Comparison of ENCODE assay signal across 14 mouse cellular contexts in genomic region chr7:44271309-44271708, GRCm38 (mm10). TPM values are rescaled to one million over a fixed set of nuclear protein-coding genes. Genes with fewer than 3 reads are reported as not detected.
A peak's percentile ranks its signal among the peaks of the same experiment; 100 is the strongest.
DNase-seq lines count a peak whose midpoint lies in the region; ATAC-seq lines count a peak whose summit lies in the region.
"Had no signal": no experiment of that assay in that cellular context is flagged by ENCODE, and none has a peak within 500 bp of the region (broad histone marks: within the 10 kb centered on the region; RNA-seq: fewer than 3 reads in every experiment).

No protein-coding gene starts in this region.

- H3K4me2 ChIP-seq in forebrain, embryonic 14.5 days (ENCODE audit: low read length): no peak overlapping the region
- no peak overlapping the region for H3K4me2 ChIP-seq in forebrain, embryonic 11.5 days (ENCODE audit: low read depth, low read length, severe bottlenecking)
- no peak overlapping the region for H3K4me2 ChIP-seq in midbrain, embryonic 11.5 days
- H3K4me2 ChIP-seq: intestine, embryonic 15.5 days had no signal

- no peak for ATAC-seq in forebrain, embryonic 14.5 days
- ATAC-seq in forebrain, embryonic 11.5 days (replicated peaks; ENCODE audit: low FRiP score): no peak
- ATAC-seq in midbrain, embryonic 11.5 days (ENCODE audit: low FRiP score): no peak
- ATAC-seq: intestine, embryonic 15.5 days had no signal

- no peaks in the 10 kb centered on the region for H3K4me1 ChIP-seq in forebrain, embryonic 14.5 days (ENCODE audit: control insufficient read depth, insufficient read depth, low read length)
- no peaks in the 10 kb centered on the region for H3K4me1 ChIP-seq in forebrain, embryonic 11.5 days (replicated peaks; ENCODE audit: control insufficient read depth, insufficient read depth, low read length)
- H3K4me1 ChIP-seq in midbrain, embryonic 11.5 days (ENCODE audit: control insufficient read depth, insufficient read depth, low read length): no peaks in the 10 kb centered on the region
- H3K4me1 ChIP-seq in midbrain, embryonic 10.5 days: peaks cover 7% of the 10 kb centered on the region; the same call in 1 of the 2 replicates
- H3K4me1 ChIP-seq: embryonic facial prominence, embryonic 10.5 days; intestine, embryonic 15.5 days had no signal

- 80% methylated on average over 2 of the region's 2 CpGs for WGBS in forebrain, embryonic 14.5 days
- WGBS in forebrain, embryonic 11.5 days: 74% methylated on average over 2 of the region's 2 CpGs
- 66% methylated on average over 2 of the region's 2 CpGs for WGBS in midbrain, embryonic 11.5 days
- WGBS in midbrain, embryonic 10.5 days: 68% methylated on average over 2 of the region's 2 CpGs

- H3K36me3 ChIP-seq in forebrain, embryonic 14.5 days (ENCODE audit: control insufficient read depth, insufficient read depth, low read length): no peaks in the 10 kb centered on the region
- H3K36me3 ChIP-seq in forebrain, embryonic 11.5 days (ENCODE audit: control insufficient read depth, insufficient read depth, low read length): no peaks in the 10 kb centered on the region
- H3K36me3 ChIP-seq in midbrain, embryonic 11.5 days (ENCODE audit: control insufficient read depth, insufficient read depth, low read length): no peaks in the 10 kb centered on the region
- H3K36me3 ChIP-seq in midbrain, embryonic 10.5 days: no peaks in the 10 kb centered on the region
- H3K36me3 ChIP-seq: embryonic facial prominence, embryonic 10.5 days; intestine, embryonic 15.5 days had no signal

- H3K9ac ChIP-seq in forebrain, embryonic 14.5 days (ENCODE audit: low read length): no peak overlapping the region
- H3K9ac ChIP-seq in forebrain, embryonic 11.5 days (ENCODE audit: low read length): no peak overlapping the region
- H3K9ac ChIP-seq in midbrain, embryonic 11.5 days (ENCODE audit: low read length): no peak overlapping the region
- H3K9ac ChIP-seq: intestine, embryonic 15.5 days had no signal

- peak; percentile 46 for DNase-seq in forebrain, embryonic 14.5 days (ENCODE audit: low spot score)
- DNase-seq in forebrain, embryonic 11.5 days (ENCODE audit: low spot score): no peak
- DNase-seq in midbrain, embryonic 11.5 days (ENCODE audit: low spot score, missing footprints): peak; percentile 75
- DNase-seq in midbrain, embryonic 10.5 days (ENCODE audit: low spot score): no peak
- peak; percentile 72 for DNase-seq in brain, adult 2 months (ENCODE audit: low read depth, low spot score)
- peak; percentile 42 for DNase-seq in retina, adult 2 months (ENCODE audit: low read depth, low spot score)
- DNase-seq in frontal cortex, postnatal 25 days (ENCODE audit: low spot score in 2 of 2): no peak
- DNase-seq in embryo, embryonic 10.5 days (ENCODE audit: low spot score): no peak
- DNase-seq: thymus, postnatal 36 days had no signal

- no peaks in the 10 kb centered on the region for H3K27me3 ChIP-seq in forebrain, embryonic 14.5 days (replicated peaks; ENCODE audit: control insufficient read depth, insufficient read depth, low read length)
- no peaks in the 10 kb centered on the region; the same call in 1 of the 2 replicates for H3K27me3 ChIP-seq in forebrain, embryonic 11.5 days (ENCODE audit: control insufficient read depth, insufficient read depth, low read length)
- peaks cover 4% of the 10 kb centered on the region; the same call in 1 of the 2 replicates for H3K27me3 ChIP-seq in midbrain, embryonic 11.5 days (ENCODE audit: control insufficient read depth, insufficient read depth, low read length)
- H3K27me3 ChIP-seq in midbrain, embryonic 10.5 days (ENCODE audit: low read depth, poor library complexity, severe bottlenecking): peaks cover 38% of the 10 kb centered on the region

- H3K9me3 ChIP-seq in forebrain, embryonic 14.5 days (replicated peaks; ENCODE audit: control insufficient read depth, low read length): no peaks in the 10 kb centered on the region
- no peaks in the 10 kb centered on the region for H3K9me3 ChIP-seq in forebrain, embryonic 11.5 days (ENCODE audit: control insufficient read depth, low read length)
- H3K9me3 ChIP-seq in midbrain, embryonic 11.5 days (ENCODE audit: control insufficient read depth, low read length): no peaks in the 10 kb centered on the region
- H3K9me3 ChIP-seq in midbrain, embryonic 10.5 days (replicated peaks): no peaks in the 10 kb centered on the region; the same call in 1 of the 2 replicates
- H3K9me3 ChIP-seq: embryonic facial prominence, embryonic 10.5 days; intestine, embryonic 15.5 days had no signal

- no peak overlapping the region for H3K4me3 ChIP-seq in forebrain, embryonic 14.5 days (ENCODE audit: low read depth, low read length)
- H3K4me3 ChIP-seq in forebrain, embryonic 11.5 days (ENCODE audit: low read depth, low read length): no peak overlapping the region
- no peak overlapping the region for H3K4me3 ChIP-seq in midbrain, embryonic 11.5 days (ENCODE audit: low read depth, low read length)
- H3K4me3 ChIP-seq in midbrain, embryonic 10.5 days: no peak overlapping the region
- H3K4me3 ChIP-seq: embryonic facial prominence, embryonic 10.5 days; intestine, embryonic 15.5 days had no signal

- H3K27ac ChIP-seq in forebrain, embryonic 14.5 days (ENCODE audit: low read depth, low read length): no peak overlapping the region
- no peak overlapping the region for H3K27ac ChIP-seq in forebrain, embryonic 11.5 days (ENCODE audit: low read depth, low read length)
- no peak overlapping the region for H3K27ac ChIP-seq in midbrain, embryonic 11.5 days (ENCODE audit: low read depth, low read length)
- no peak overlapping the region for H3K27ac ChIP-seq in midbrain, embryonic 10.5 days (replicated peaks)
- H3K27ac ChIP-seq: embryonic facial prominence, embryonic 10.5 days; intestine, embryonic 15.5 days had no signal

RNA-seq across cellular contexts. Expression of gene Gm15517, which starts 10.1 kb away (rescaled TPM):
- not detected in 2 replicates for polyA plus RNA-seq in forebrain, embryonic 14.5 days (2014; fragmentation: Nextera tagmentation; extraction: Ambion mirVana)
- not detected in 2 replicates for polyA plus RNA-seq in forebrain, embryonic 11.5 days (2014; fragmentation: Nextera tagmentation; extraction: Ambion mirVana)
- not detected in 2 replicates for polyA plus RNA-seq in midbrain, embryonic 11.5 days (2014; fragmentation: Nextera tagmentation; extraction: Ambion mirVana)
- polyA plus RNA-seq in midbrain, embryonic 10.5 days (2016; fragmentation: Nextera tagmentation; extraction: Ambion mirVana): not detected in 2 replicates
- polyA plus RNA-seq: embryonic facial prominence, embryonic 10.5 days; heart, embryonic 14.5 days; intestine, embryonic 15.5 days; limb, embryonic 11.5 days; lung, embryonic 16.5 days had no signal

RNA-seq across cellular contexts. Expression of gene Acp4, which starts 14.1 kb away (rescaled TPM):
- polyA plus RNA-seq in forebrain, embryonic 14.5 days (2014; fragmentation: Nextera tagmentation; extraction: Ambion mirVana): not detected in 2 replicates
- polyA plus RNA-seq in forebrain, embryonic 11.5 days (2014; fragmentation: Nextera tagmentation; extraction: Ambion mirVana): 0.17 TPM in 1 of 2 replicates, not detected in the other
- polyA plus RNA-seq in midbrain, embryonic 11.5 days (2014; fragmentation: Nextera tagmentation; extraction: Ambion mirVana): not detected in 2 replicates
- polyA plus RNA-seq in midbrain, embryonic 10.5 days (2016; fragmentation: Nextera tagmentation; extraction: Ambion mirVana): 0.17 TPM in 1 of 2 replicates, not detected in the other
- polyA plus RNA-seq: embryonic facial prominence, embryonic 10.5 days; heart, embryonic 14.5 days; intestine, embryonic 15.5 days; lung, embryonic 16.5 days had no signal

RNA-seq across cellular contexts. Expression of gene 2410002F23Rik, which starts 24.8 kb away (rescaled TPM):
- polyA plus RNA-seq in forebrain, embryonic 14.5 days (2014; fragmentation: Nextera tagmentation; extraction: Ambion mirVana): 162 and 186 TPM in 2 replicates
- polyA plus RNA-seq in forebrain, embryonic 11.5 days (2014; fragmentation: Nextera tagmentation; extraction: Ambion mirVana): 167 and 178 TPM in 2 replicates
- 104 and 117 TPM in 2 replicates for polyA plus RNA-seq in midbrain, embryonic 11.5 days (2014; fragmentation: Nextera tagmentation; extraction: Ambion mirVana)
- 172 and 189 TPM in 2 replicates for polyA plus RNA-seq in midbrain, embryonic 10.5 days (2016; fragmentation: Nextera tagmentation; extraction: Ambion mirVana)

RNA-seq across cellular contexts. Expression of gene 1700028J19Rik, which starts 24.8 kb away (rescaled TPM):
- polyA plus RNA-seq in forebrain, embryonic 14.5 days (2014; fragmentation: Nextera tagmentation; extraction: Ambion mirVana): 1.9 and 2.4 TPM in 2 replicates
- 0.99 and 1.3 TPM in 2 replicates for polyA plus RNA-seq in forebrain, embryonic 11.5 days (2014; fragmentation: Nextera tagmentation; extraction: Ambion mirVana)
- polyA plus RNA-seq in midbrain, embryonic 11.5 days (2014; fragmentation: Nextera tagmentation; extraction: Ambion mirVana): 1.1 and 1.4 TPM in 2 replicates
- 1.6 and 1.7 TPM in 2 replicates for polyA plus RNA-seq in midbrain, embryonic 10.5 days (2016; fragmentation: Nextera tagmentation; extraction: Ambion mirVana)

RNA-seq across cellular contexts. Expression of gene Gm36864, which starts 35.3 kb away (rescaled TPM):
- polyA plus RNA-seq in forebrain, embryonic 14.5 days (2014; fragmentation: Nextera tagmentation; extraction: Ambion mirVana): not detected in 2 replicates
- polyA plus RNA-seq in forebrain, embryonic 11.5 days (2014; fragmentation: Nextera tagmentation; extraction: Ambion mirVana): not detected in 2 replicates
- polyA plus RNA-seq in midbrain, embryonic 11.5 days (2014; fragmentation: Nextera tagmentation; extraction: Ambion mirVana): not detected in 2 replicates
- 0.17 TPM in 1 of 2 replicates, not detected in the other for polyA plus RNA-seq in midbrain, embryonic 10.5 days (2016; fragmentation: Nextera tagmentation; extraction: Ambion mirVana)
- polyA plus RNA-seq: heart, embryonic 14.5 days; intestine, embryonic 15.5 days; limb, embryonic 11.5 days; lung, embryonic 16.5 days had no signal

Comparison
In these comparisons a context has a peak if more than half of its experiments do, and no peak if none do; other contexts are left out.
1. DNase-seq: peak in forebrain, embryonic 14.5 days (single experiment), midbrain, embryonic 11.5 days (single experiment), brain, adult 2 months (single experiment) and retina, adult 2 months (single experiment); none in forebrain, embryonic 11.5 days (single experiment), midbrain, embryonic 10.5 days (single experiment), frontal cortex, postnatal 25 days (0 of 2) and embryo, embryonic 10.5 days (single experiment).